Mouse (Mus musculus) spleen, postnatal 10 days (tissue): ENCODE data around the gene Gm49369.
"Not testable (repeated sequence)": the region's sequence is repeated elsewhere in the genome, so short reads cannot be mapped to it uniquely, and the experiment has no call there.

ENCODE experiments used
- DNase-seq, 2 experiments: peaks; one replicate each; pipeline ENCODE4 v3.0.0; 2021 to 2022; ENCODE audit warnings: low spot score in 2 of 2

Gm49369 gene

DNA sequence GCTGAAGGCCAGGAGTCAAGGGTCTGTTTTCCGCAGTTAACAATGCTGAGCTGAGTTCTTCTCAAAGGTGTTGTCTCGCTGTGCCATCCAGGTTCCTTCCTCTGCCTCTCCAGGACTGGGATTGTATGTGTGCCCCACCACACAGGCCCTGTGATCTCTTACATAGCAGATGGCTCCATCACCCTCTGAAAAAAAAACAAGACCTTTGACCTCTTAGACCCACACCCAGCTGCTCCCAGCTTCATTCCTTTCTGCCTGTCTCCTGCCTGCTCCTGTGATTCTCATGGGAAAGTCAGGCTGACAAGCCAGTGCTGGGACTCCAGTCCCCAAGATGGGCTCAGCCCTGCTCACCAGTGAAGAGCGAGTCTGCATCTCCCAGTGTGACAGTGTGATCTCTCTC lies 54.0 kb downstream of the Gm49369 start:
- no peak for DNase-seq

GRCm38 (mm10) chr7:142326714-142327445 lies 55.6 kb downstream of the Gm49369 start:
- no peak for DNase-seq

DNA sequence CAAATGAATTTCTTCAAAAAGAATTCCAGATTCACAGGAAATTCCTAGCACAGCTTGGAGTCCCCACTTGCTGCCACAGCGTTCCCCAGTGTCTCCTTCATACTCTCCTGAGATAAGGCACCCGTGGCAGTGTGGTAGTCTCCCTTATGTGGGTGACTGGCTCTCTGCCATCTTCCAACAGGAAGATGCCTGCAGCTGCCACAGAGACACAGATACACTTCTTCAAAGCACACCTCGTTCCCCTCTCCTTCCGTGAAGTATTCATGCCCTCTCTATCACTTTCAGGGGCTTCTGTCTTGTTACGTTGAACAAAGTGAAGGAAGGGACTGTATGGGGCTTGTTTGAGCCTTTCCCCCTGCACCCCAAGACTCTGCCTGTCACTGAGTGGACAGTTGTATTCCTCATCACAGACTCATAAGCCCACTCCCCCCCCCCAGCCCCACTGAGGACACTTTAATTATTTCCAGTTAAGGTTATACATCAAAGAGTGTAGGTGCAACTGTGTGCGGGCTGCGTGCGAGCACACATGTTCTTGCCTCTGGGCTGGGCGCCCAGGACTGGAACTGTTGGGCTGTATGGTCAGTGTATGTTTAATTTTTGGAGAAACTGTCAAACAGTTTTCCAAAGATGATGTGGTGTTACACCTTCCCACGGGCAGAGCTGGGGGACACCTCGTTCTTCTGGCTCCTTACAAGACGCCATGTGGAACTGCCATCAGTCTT lies 58.9 kb downstream of the Gm49369 start:
- no peak for DNase-seq

- no peak for DNase-seq
Observed at GRCm38 (mm10) chr7:142322641-142323040, 59.8 kb downstream of the Gm49369 start.

DNA sequence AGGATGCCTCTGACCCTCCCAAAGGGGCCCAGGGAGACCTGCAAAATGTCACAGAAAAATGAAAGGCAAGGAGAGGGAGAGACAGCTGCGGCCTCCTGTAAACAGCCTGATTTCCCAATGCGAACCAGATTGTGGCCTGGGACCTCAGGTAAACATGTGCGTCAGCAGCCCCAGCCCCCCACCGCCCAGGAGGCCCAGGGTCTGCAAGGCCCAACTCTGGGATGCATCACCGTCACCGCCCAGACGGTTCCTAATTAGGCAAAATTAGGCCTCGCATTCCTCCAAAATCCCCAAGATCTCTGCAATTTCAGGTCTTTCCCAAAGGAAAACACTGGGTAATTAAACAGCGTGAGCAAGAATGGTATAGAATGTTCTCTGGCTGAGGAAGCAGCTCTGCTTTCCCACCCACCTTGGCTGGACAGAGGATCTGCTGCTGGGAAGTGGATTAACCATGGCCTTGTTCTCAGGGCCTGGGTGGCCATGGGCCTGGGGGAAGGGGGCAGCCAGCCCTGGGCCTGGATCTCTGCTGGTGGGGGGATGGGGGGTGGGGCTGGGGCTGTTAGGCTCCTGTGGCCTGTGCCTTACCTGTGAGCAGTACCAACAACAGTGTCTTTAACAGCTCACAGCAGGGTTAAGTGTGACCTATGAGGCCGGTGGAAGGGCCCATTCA lies 60.7 kb downstream of the Gm49369 start:
- not testable (repeated sequence) for DNase-seq
